Mouse (Mus musculus) liver, postnatal 0 days (tissue): Measurements from ENCODE around the gene Trmt1.
A peak's percentile ranks its signal among the peaks of the same experiment; 100 is the strongest.

Source experiments
- CTCF ChIP-seq: sonication (generic); IDR thresholded peaks from 2 replicates; pipeline ENCODE4 v1.5.1; 2016; ENCODE audit warnings: antibody characterized with exemption, low read depth
- EP300 ChIP-seq: IDR thresholded peaks from 2 replicates; pipeline ENCODE4 v1.6.1; 2016; ENCODE audit warnings: antibody characterized with exemption, low read depth, mild to moderate bottlenecking

- TF ChIP-seq CTCF: no peak
- TF ChIP-seq EP300: peak; percentile 99
Measured at GRCm38 (mm10) chr8:84730541-84731370, 44.6 kb downstream of the Trmt1 start.
